Mouse (Mus musculus) cerebellum, adult 2 months (tissue): Measurements from ENCODE around the gene BC017158.

Source experiments
- CTCF ChIP-seq: fragments of 200-500 bp; IDR thresholded peaks from 2 replicates; pipeline ENCODE4 v1.5.1; 2011; ENCODE audit warnings: low read depth, mild to moderate bottlenecking, control low read depth, low read length, moderate library complexity, borderline replicate concordance; ENCODE audit not compliant: insufficient read depth
- POLR2A ChIP-seq: fragments of 200-500 bp; IDR thresholded peaks from 2 replicates; pipeline ENCODE4 v1.6.1; 2011; ENCODE audit warnings: low read length, control low read depth, borderline replicate concordance; ENCODE audit not compliant: insufficient read depth

GRCm38 (mm10) chr7:128282532-128283244 is 15.3 kb downstream of the BC017158 start:
- no peak for TF ChIP-seq POLR2A
- no peak for TF ChIP-seq CTCF
